Mouse (Mus musculus): ENCODE measurements around the gene Steap2. TPM values are rescaled to one million over a fixed set of nuclear protein-coding genes. Genes with fewer than 3 reads are reported as not detected.

The Steap2 gene
- polyA plus RNA-seq, 1 experiment, result 36.9 TPM

GRCm38 (mm10) chr5:5707341-5708278 lies 13.2 kb upstream of the Steap2 start:
- Histone ChIP-seq H3K4me3 (replicated peaks; ENCODE audit: insufficient read depth, low read depth, low read length) (no peak overlapping the region), H3K27ac (ENCODE audit: insufficient read depth, low read length) (no peak overlapping the region), H3K27me3 (ENCODE audit: control insufficient read depth, insufficient read depth, low read length) (no peaks in the 10 kb centered on the region), H3K4me1 (ENCODE audit: control insufficient read depth, insufficient read depth, low read length) (no peaks in the 10 kb centered on the region)
- TF ChIP-seq POLR2A (IDR thresholded peaks at IDR 0.05; ENCODE audit: borderline replicate concordance, insufficient read depth, low read length), result no peak
- TF ChIP-seq CTCF (IDR thresholded peaks at IDR 0.05; ENCODE audit: borderline replicate concordance, insufficient read depth, low read depth, low read length), result no peak
- no peak for DNase-seq
- WGBS, result 72% methylated on average over 13 of the region's 13 CpGs

- DNase-seq, result no peak
- H3K4me3 ChIP-seq (replicated peaks; ENCODE audit: insufficient read depth, low read depth, low read length), result no peak overlapping the region
- 21% methylated on average over 2 of the region's 2 CpGs for WGBS
- no peaks in the 10 kb centered on the region for H3K4me1 ChIP-seq (ENCODE audit: control insufficient read depth, insufficient read depth, low read length)
- TF ChIP-seq CTCF (IDR thresholded peaks at IDR 0.05; ENCODE audit: borderline replicate concordance, insufficient read depth, low read depth, low read length) (no peak), POLR2A (IDR thresholded peaks at IDR 0.05; ENCODE audit: borderline replicate concordance, insufficient read depth, low read length) (no peak)
- H3K27ac ChIP-seq (ENCODE audit: insufficient read depth, low read length), result no peak overlapping the region
- H3K27me3 ChIP-seq (ENCODE audit: control insufficient read depth, insufficient read depth, low read length), result no peaks in the 10 kb centered on the region
These were observed 10.6 kb upstream of the Steap2 start for GRCm38 (mm10) chr5:5705019-5705418.

GRCm38 (mm10) chr5:5700386-5700785 lies 6.0 kb upstream of the Steap2 start:
- no peak for DNase-seq
- TF ChIP-seq CTCF (IDR thresholded peaks at IDR 0.05; ENCODE audit: borderline replicate concordance, insufficient read depth, low read depth, low read length) (no peak), POLR2A (IDR thresholded peaks at IDR 0.05; ENCODE audit: borderline replicate concordance, insufficient read depth, low read length) (no peak)
- 90% methylated on average over 2 of the region's 2 CpGs for WGBS
- Histone ChIP-seq H3K27me3 (ENCODE audit: control insufficient read depth, insufficient read depth, low read length) (no peaks in the 10 kb centered on the region), H3K4me3 (replicated peaks; ENCODE audit: insufficient read depth, low read depth, low read length) (no peak overlapping the region), H3K4me1 (ENCODE audit: control insufficient read depth, insufficient read depth, low read length) (no peaks in the 10 kb centered on the region), H3K27ac (ENCODE audit: insufficient read depth, low read length) (no peak overlapping the region)

GRCm38 (mm10) chr5:5698830-5699229 lies 4.5 kb upstream of the Steap2 start:
- TF ChIP-seq POLR2A (IDR thresholded peaks at IDR 0.05; ENCODE audit: borderline replicate concordance, insufficient read depth, low read length) (no peak), CTCF (IDR thresholded peaks at IDR 0.05; ENCODE audit: borderline replicate concordance, insufficient read depth, low read depth, low read length) (no peak)

GRCm38 (mm10) chr5:5695401-5695942 lies 1.1 kb upstream of the Steap2 start:
- WGBS, result 94% methylated on average over 5 of the region's 5 CpGs
- Histone ChIP-seq H3K4me1 (ENCODE audit: control insufficient read depth, insufficient read depth, low read length) (no peaks in the 10 kb centered on the region), H3K27ac (ENCODE audit: insufficient read depth, low read length) (no peak overlapping the region), H3K27me3 (ENCODE audit: control insufficient read depth, insufficient read depth, low read length) (no peaks in the 10 kb centered on the region), H3K4me3 (replicated peaks; ENCODE audit: insufficient read depth, low read depth, low read length) (no peak overlapping the region)
- TF ChIP-seq CTCF (IDR thresholded peaks at IDR 0.05; ENCODE audit: borderline replicate concordance, insufficient read depth, low read depth, low read length) (no peak), POLR2A (IDR thresholded peaks at IDR 0.05; ENCODE audit: borderline replicate concordance, insufficient read depth, low read length) (no peak)
- no peak for DNase-seq

More at GRCm38 (mm10) chr5:5698830-5699229, 4.5 kb upstream of the Steap2 start:
- DNase-seq, result no peak
- H3K4me1 ChIP-seq (ENCODE audit: control insufficient read depth, insufficient read depth, low read length), result no peaks in the 10 kb centered on the region
- H3K27ac ChIP-seq (ENCODE audit: insufficient read depth, low read length), result no peak overlapping the region
- WGBS, result 82% methylated on average over 3 of the region's 3 CpGs
- no peak overlapping the region for H3K4me3 ChIP-seq (replicated peaks; ENCODE audit: insufficient read depth, low read depth, low read length)
- H3K27me3 ChIP-seq (ENCODE audit: control insufficient read depth, insufficient read depth, low read length), result no peaks in the 10 kb centered on the region

GRCm38 (mm10) chr5:5693541-5693955 lies 830 bp downstream of the Steap2 start:
- no peak for DNase-seq
- 1% methylated on average over 25 of the region's 29 CpGs for WGBS
- Histone ChIP-seq H3K27me3 (ENCODE audit: control insufficient read depth, insufficient read depth, low read length) (no peaks in the 10 kb centered on the region), H3K4me3 (replicated peaks; ENCODE audit: insufficient read depth, low read depth, low read length) (peak overlapping the region; percentile 59), H3K27ac (ENCODE audit: insufficient read depth, low read length) (no peak overlapping the region), H3K4me1 (ENCODE audit: control insufficient read depth, insufficient read depth, low read length) (no peaks in the 10 kb centered on the region)
- TF ChIP-seq CTCF (IDR thresholded peaks at IDR 0.05; ENCODE audit: borderline replicate concordance, insufficient read depth, low read depth, low read length) (no peak), POLR2A (IDR thresholded peaks at IDR 0.05; ENCODE audit: borderline replicate concordance, insufficient read depth, low read length) (no peak)

GRCm38 (mm10) chr5:5692167-5692738 lies 2.1 kb downstream of the Steap2 start:
- Histone ChIP-seq H3K27me3 (ENCODE audit: control insufficient read depth, insufficient read depth, low read length) (no peaks in the 10 kb centered on the region), H3K4me3 (replicated peaks; ENCODE audit: insufficient read depth, low read depth, low read length) (no peak overlapping the region), H3K4me1 (ENCODE audit: control insufficient read depth, insufficient read depth, low read length) (no peaks in the 10 kb centered on the region), H3K27ac (ENCODE audit: insufficient read depth, low read length) (no peak overlapping the region)
- TF ChIP-seq POLR2A (IDR thresholded peaks at IDR 0.05; ENCODE audit: borderline replicate concordance, insufficient read depth, low read length) (no peak), CTCF (IDR thresholded peaks at IDR 0.05; ENCODE audit: borderline replicate concordance, insufficient read depth, low read depth, low read length) (no peak)
- no peak for DNase-seq
- 79% methylated on average over 4 of the region's 4 CpGs for WGBS

Data from cerebellum, adult 2 months (tissue).